Mouse (Mus musculus): ENCODE data around the gene Lmcd1.

DNA sequence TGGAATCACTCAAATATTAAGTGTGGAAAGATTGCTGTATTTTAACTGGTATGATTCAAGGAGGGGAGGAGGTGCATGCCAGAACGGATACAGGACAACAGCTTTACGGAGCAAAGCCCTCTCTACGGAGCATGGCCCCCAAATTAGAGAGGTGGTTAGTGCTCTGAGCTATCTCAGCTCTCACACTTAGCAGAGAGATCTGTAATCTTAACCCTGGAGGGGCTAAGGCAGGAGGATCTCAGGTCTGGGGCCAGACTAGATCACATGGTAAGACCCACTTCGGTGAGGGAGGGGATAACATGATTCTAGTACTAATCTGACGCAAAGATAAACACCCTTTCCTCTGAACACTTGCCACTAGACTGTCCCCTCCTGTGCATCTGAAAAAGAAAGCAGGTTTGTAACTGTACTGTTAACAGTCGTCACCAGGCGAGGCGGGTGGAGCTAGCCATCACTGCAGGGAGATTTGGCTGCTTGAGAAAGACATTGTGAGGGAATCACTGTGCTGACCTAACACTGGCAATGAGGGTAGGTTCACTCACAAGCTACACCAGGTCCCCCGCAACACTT is 29.3 kb downstream of the Lmcd1 start:
- TF ChIP-seq POLR2A (IDR thresholded peaks at IDR 0.05; ENCODE audit: insufficient read depth, low read depth, low read length) = no peak
- TF ChIP-seq CTCF (IDR thresholded peaks at IDR 0.05) = no peak
- no peak for TF ChIP-seq EP300 (IDR thresholded peaks at IDR 0.05; ENCODE audit: insufficient read depth, low read depth, low read length)

Measured in heart, adult 2 months (tissue).